Mouse (Mus musculus) heart, adult 2 months (tissue): ENCODE measurements around the gene Myh7b. TPM values are rescaled to one million over a fixed set of nuclear protein-coding genes. Genes with fewer than 3 reads are reported as not detected.

ENCODE experiments used
- DNase-seq, 2 experiments: peaks; one replicate each; pipeline ENCODE4 v3.0.0; 2021
- H3K27ac ChIP-seq: fragments of 200-600 bp; 2 replicates; pipeline ENCODE4 v1.8.1; 2022
- H3K27me3 ChIP-seq: fragments of 200-500 bp; 2 replicates; pipeline ENCODE4 v1.6.1; 2012; ENCODE audit warnings: mild to moderate bottlenecking, low read length, inconsistent platforms, mixed read lengths; ENCODE audit not compliant: control insufficient read depth, insufficient read depth
- H3K36me3 ChIP-seq: fragments of 200-500 bp; 2 replicates; pipeline ENCODE4 v1.6.1; 2012; ENCODE audit warnings: low read length, inconsistent platforms; ENCODE audit not compliant: control insufficient read depth, insufficient read depth
- H3K4me1 ChIP-seq: fragments of 200-500 bp; 2 replicates; pipeline ENCODE4 v1.6.1; 2011; ENCODE audit warnings: low read length; ENCODE audit not compliant: control insufficient read depth, insufficient read depth
- H3K4me3 ChIP-seq: fragments of 200-600 bp; 2 replicates; pipeline ENCODE4 v1.8.1; 2022
- H3K79me2 ChIP-seq: fragments of 200-500 bp; replicated peaks from 2 replicates; pipeline ENCODE4 v1.6.1; 2012; ENCODE audit warnings: mild to moderate bottlenecking, inconsistent platforms, low read length, moderate library complexity, mixed read lengths; ENCODE audit not compliant: control insufficient read depth, insufficient read depth
- H3K9ac ChIP-seq: fragments of 200-500 bp; 2 replicates; pipeline ENCODE4 v1.6.1; 2012; ENCODE audit warnings: low read depth, mild to moderate bottlenecking, control low read depth, inconsistent platforms, low read length, mixed read lengths
- CTCF ChIP-seq: fragments of 200-600 bp; IDR thresholded peaks from 2 replicates; pipeline ENCODE4 v1.8.1; 2022; ENCODE audit warnings: antibody characterized with exemption, mild to moderate bottlenecking, moderate library complexity
- EP300 ChIP-seq: fragments of 200-500 bp; IDR thresholded peaks from 2 replicates; pipeline ENCODE4 v1.6.1; 2011; ENCODE audit warnings: low read depth, low read length, control low read depth; ENCODE audit not compliant: insufficient read depth
- POLR2A ChIP-seq: fragments of 200-500 bp; IDR thresholded peaks from 2 replicates; pipeline ENCODE4 v1.6.1; 2011; ENCODE audit warnings: mild to moderate bottlenecking, low read depth, low read length, control low read depth; ENCODE audit not compliant: insufficient read depth
- WGBS: fragments of 180-500 bp; shearing (Covaris S2); methylation state at CpG from one replicate; pipeline ENCODE4 v1.1.7; 2018; 5-methylcytosine and 5-hydroxymethylcytosine counted together
- intact Hi-C: fragments of 180-260 bp; cut with DNase I; formaldehyde crosslinking; loops from one replicate; pipeline ENCODE4 v1.15.1; 2025
- polyA plus RNA-seq: library from polyadenylated mRNA; depleted of rRNA; stranded (reverse); fragments of >200 nt; gene quantifications from 2 replicates; pipeline ENCODE4 v1.2.3, GENCODE M21; 2012
- total RNA-seq, 2 experiments: library from RNA; stranded (reverse); gene quantifications; 2 replicates each; pipeline ENCODE4 v1.2.3; 2021

Gene Myh7b
- total and polyA plus RNA-seq, 3 experiments = 28.6 to 43.2 (median 38.2) TPM

DNA sequence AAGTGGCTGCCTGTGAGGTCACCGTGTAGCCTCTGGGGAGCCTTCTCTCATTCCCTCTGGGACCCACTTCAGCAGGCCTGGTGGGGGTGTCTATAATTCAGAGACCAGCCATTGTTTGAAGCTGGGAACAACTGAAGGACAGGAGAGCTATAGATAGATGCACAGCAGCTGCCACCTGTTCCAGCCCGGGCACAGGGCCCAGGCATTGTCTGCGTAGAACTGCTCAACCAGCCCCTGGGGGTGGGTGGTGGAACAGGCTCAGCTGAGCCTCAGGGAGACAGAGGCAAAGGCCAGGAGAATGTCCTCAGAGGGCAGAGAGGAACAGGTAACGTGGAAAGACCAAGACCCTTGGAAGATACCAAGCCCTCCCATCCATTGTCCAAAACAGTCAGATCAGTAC is 4.7 kb upstream of the Myh7b start:
- DNase-seq = peak; percentile 61 to 74

DNA sequence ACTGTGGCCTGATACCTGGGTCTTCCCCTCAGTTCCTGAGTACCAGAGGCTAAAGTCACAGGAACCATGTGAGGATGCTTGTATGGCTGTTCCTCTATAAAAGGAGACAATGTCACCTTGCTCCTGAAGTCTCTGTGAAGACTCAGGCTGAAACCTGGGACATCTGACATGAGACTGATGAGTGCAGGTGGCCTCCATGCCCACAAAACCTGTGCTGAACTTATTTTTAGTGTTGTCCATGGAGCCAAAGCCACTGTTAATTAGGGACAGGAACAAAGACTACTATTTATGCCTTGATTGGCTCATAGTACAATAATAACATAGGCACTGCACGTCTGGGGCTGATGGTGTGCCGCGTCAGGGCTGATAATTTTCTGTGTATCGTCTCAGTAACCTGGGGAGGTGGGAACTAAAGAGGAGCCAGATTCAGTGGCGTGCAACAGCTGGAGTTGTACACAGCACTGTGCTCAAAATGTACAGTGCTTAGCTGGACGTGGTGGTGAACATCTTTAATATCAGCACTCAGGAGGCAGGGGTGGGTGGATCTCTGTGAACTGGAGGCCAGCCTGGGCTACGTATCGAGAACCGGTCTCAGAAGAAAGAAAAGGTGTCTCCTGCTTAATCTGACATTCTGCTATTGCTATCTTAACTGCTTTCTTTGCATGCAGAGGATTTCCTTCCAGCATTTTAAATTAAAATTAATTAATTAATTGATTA is 980 bp downstream of the Myh7b start:
- 49% methylated on average over 9 of the region's 9 CpGs for WGBS
- Histone ChIP-seq H3K4me1 (peaks cover 4% of the 10 kb centered on the region), H3K79me2 (no peaks in the 10 kb centered on the region), H3K27me3 (no peaks in the 10 kb centered on the region), H3K27ac (peak overlapping the region; percentile 84), H3K9ac (peak overlapping the region; percentile 51), H3K4me3 (peak overlapping the region; percentile 41), H3K36me3 (no peaks in the 10 kb centered on the region)
- TF ChIP-seq POLR2A (0 out of 2 replicates have a peak, but pooled peaks have one; percentile 20), CTCF (no peak), EP300 (0 out of 2 replicates have a peak, but pooled peaks have one; percentile 35)
- no peak for DNase-seq
- intact Hi-C loops = no loop called here

More for the DNA sequence above, 4.7 kb upstream of the Myh7b start:
- no peak for TF ChIP-seq POLR2A
- TF ChIP-seq CTCF = peak; percentile 66
- TF ChIP-seq EP300 = no peak
- Histone ChIP-seq H3K4me1 (peaks cover 1% of the 10 kb centered on the region; the same call in 1 of the 2 replicates), H3K79me2 (no peaks in the 10 kb centered on the region), H3K4me3 (no peak overlapping the region), H3K36me3 (no peaks in the 10 kb centered on the region), H3K27ac (peak overlapping the region; percentile 77), H3K27me3 (no peaks in the 10 kb centered on the region), H3K9ac (no peak overlapping the region)
- WGBS = 38% methylated on average over 4 of the region's 4 CpGs
- intact Hi-C loops = no loop called here

DNA sequence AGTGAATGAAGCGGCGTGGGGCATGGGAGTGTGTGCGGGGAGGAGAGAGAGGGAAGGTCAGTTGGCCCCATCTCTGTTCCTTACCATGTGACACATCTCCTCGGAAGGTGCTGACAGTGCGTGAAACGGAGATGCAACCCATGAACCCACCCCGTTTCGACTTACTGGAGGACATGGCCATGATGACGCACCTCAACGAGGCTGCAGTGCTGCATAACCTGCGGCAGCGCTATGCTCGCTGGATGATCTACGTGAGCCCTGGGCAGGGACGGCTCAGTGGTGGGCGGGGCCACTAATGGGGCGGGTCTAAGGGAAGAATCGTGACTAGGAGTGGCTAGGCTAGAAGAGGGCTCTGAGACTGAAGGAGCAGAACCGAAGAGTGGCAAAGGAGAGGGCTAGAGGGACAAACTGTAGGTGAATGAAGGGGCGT is 2.3 kb downstream of the Myh7b start:
- Histone ChIP-seq H3K79me2 (no peaks in the 10 kb centered on the region), H3K36me3 (no peaks in the 10 kb centered on the region), H3K9ac (peak overlapping the region; percentile 23), H3K27me3 (no peaks in the 10 kb centered on the region), H3K27ac (peak overlapping the region; percentile 84; the same call in 1 of the 2 replicates), H3K4me3 (peak overlapping the region; percentile 41), H3K4me1 (peaks cover 4% of the 10 kb centered on the region)
- DNase-seq = peak; percentile 63 to 68
- TF ChIP-seq EP300 (0 out of 2 replicates have a peak, but pooled peaks have one; percentile 17), POLR2A (peak; percentile 73), CTCF (no peak)
- WGBS = 6% methylated on average over 20 of the region's 20 CpGs
- intact Hi-C loops = no loop called here

DNA sequence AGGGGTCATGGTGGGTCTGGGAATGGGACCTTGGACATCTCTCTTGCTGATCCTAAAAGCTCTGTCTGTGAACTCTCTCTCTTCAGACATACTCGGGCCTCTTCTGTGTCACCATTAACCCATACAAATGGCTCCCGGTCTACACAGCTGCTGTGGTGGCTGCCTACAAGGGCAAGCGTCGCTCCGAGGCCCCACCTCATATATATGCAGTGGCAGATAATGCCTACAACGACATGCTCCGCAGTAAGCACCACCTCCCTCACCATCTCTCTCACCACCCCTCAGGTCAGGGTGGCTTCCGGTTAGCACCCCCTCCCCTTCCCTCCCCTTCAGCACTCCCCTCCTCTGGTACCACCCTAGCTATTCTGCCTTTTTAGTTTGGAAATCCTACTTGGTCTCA is 2.9 kb downstream of the Myh7b start:
- DNase-seq = no peak
- WGBS = 46% methylated on average over 8 of the region's 8 CpGs
- TF ChIP-seq POLR2A (no peak), CTCF (no peak), EP300 (no peak)
- H3K4me3 ChIP-seq = peak overlapping the region; percentile 41
- H3K4me1 ChIP-seq = peaks cover 4% of the 10 kb centered on the region
- no peak overlapping the region for H3K9ac ChIP-seq
- no peak overlapping the region for H3K27ac ChIP-seq
- no peaks in the 10 kb centered on the region for H3K27me3 ChIP-seq
- no peaks in the 10 kb centered on the region for H3K79me2 ChIP-seq
- no peaks in the 10 kb centered on the region for H3K36me3 ChIP-seq
- intact Hi-C loops = no loop called here

DNA sequence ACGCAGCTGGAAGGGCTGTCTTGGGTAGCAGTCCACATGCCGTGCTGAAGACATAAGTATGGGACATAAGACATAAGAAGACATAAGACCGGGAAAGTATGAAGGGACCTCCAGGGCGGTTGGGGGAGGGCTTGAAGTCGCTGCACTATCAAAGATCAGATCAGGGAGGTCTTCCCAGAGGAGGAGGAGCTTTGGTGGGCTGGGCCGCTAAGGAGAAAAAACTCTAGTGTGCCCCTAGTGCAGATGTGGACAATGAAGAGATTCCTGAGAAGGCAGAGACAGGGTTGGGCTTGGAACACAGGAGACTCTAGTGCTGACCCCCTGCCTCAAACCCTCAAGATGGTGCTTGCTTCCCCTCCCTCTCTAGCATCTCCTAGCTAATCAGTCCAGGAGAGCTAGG is 6.0 kb downstream of the Myh7b start:
- intact Hi-C loops = no loop called here
- H3K4me3 ChIP-seq = no peak overlapping the region
- H3K79me2 ChIP-seq = no peaks in the 10 kb centered on the region
- 49% methylated on average over 6 of the region's 6 CpGs for WGBS
- H3K4me1 ChIP-seq = peaks cover 3% of the 10 kb centered on the region
- H3K36me3 ChIP-seq = no peaks in the 10 kb centered on the region
- H3K9ac ChIP-seq = no peak overlapping the region
- TF ChIP-seq CTCF (no peak), POLR2A (no peak), EP300 (no peak)
- H3K27ac ChIP-seq = no peak overlapping the region
- no peak for DNase-seq
- H3K27me3 ChIP-seq = no peaks in the 10 kb centered on the region

DNA sequence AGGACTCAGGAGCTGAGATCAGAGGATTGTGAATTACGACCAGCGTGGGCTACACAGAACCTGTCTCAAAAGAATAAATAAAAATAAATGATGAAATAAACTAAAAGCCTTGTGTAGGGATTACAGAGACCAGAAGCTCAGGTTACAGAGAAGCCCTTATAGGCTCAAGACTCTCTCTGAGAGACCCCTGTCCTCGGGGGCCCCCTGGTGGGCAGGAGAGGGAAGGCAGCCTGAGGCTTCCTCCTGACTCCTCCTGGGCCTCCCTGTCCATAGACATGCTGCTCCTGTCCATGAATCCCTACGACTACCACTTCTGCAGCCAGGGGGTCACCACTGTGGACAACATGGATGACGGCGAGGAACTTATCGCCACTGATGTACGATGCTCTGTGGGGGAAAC is 8.8 kb downstream of the Myh7b start:
- Histone ChIP-seq H3K27me3 (no peaks in the 10 kb centered on the region), H3K79me2 (no peaks in the 10 kb centered on the region), H3K36me3 (no peaks in the 10 kb centered on the region), H3K4me1 (no peaks in the 10 kb centered on the region), H3K4me3 (no peak overlapping the region), H3K27ac (no peak overlapping the region), H3K9ac (no peak overlapping the region)
- 17% methylated on average over 8 of the region's 8 CpGs for WGBS
- TF ChIP-seq CTCF = peak; percentile 92
- no peak for TF ChIP-seq EP300
- no peak for TF ChIP-seq POLR2A
- DNase-seq = peak; percentile 78 to 89
- intact Hi-C loops = loop anchor here (1.0 to 2.0 kb wide), 3 partner anchors 23 to 108 kb away; no protein-coding TSS in a partner anchor
